Mouse (Mus musculus) intestine, postnatal 0 days (tissue): ENCODE measurements around the gene Calr4. TPM values are rescaled to one million over a fixed set of nuclear protein-coding genes. Genes with fewer than 3 reads are reported as not detected.

Experiments used
- ATAC-seq: fragments of 200-750 bp; cut with Nextera tagmentation; 2 replicates; pipeline ENCODE4 v1.8.0; 2017; ENCODE audit warnings: mild to moderate bottlenecking, moderate TSS enrichment, moderate library complexity
- H3K27ac ChIP-seq: fragments of 300-500 bp; sonication (generic); 2 replicates; pipeline ENCODE4 v1.5.1; 2014; ENCODE audit warnings: mild to moderate bottlenecking, low read depth, low read length, moderate library complexity
- H3K27me3 ChIP-seq: fragments of 300-500 bp; sonication (generic); replicated peaks from 2 replicates; pipeline ENCODE4 v1.6.1; 2014; ENCODE audit warnings: low read length, mixed read lengths; ENCODE audit not compliant: control insufficient read depth, insufficient read depth
- H3K36me3 ChIP-seq: fragments of 300-500 bp; sonication (generic); 2 replicates; pipeline ENCODE4 v1.6.1; 2014; ENCODE audit warnings: mild to moderate bottlenecking, moderate library complexity; ENCODE audit not compliant: control insufficient read depth, insufficient read depth
- H3K4me1 ChIP-seq: fragments of 300-500 bp; sonication (generic); replicated peaks from 2 replicates; pipeline ENCODE4 v1.6.1; 2014; ENCODE audit warnings: antibody characterized with exemption, low read length, mixed read lengths; ENCODE audit not compliant: control insufficient read depth, insufficient read depth
- H3K4me2 ChIP-seq: fragments of 300-500 bp; sonication (generic); replicated peaks from 2 replicates; pipeline ENCODE4 v1.6.1; 2014; ENCODE audit warnings: low read depth, mild to moderate bottlenecking, moderate library complexity
- H3K4me3 ChIP-seq: fragments of 300-500 bp; sonication (generic); 2 replicates; pipeline ENCODE4 v1.5.1; 2014; ENCODE audit warnings: low read depth, low read length
- H3K9ac ChIP-seq: fragments of 300-500 bp; sonication (generic); 2 replicates; pipeline ENCODE4 v1.6.1; 2014; ENCODE audit warnings: mild to moderate bottlenecking, low read depth, low read length
- H3K9me3 ChIP-seq: fragments of 300-500 bp; sonication (generic); 2 replicates; pipeline ENCODE4 v1.6.1; 2016; ENCODE audit warnings: mixed run types; ENCODE audit not compliant: control insufficient read depth
- CTCF ChIP-seq: sonication (generic); IDR thresholded peaks from 2 replicates; pipeline ENCODE4 v1.5.1; 2016; ENCODE audit warnings: low read depth, mild to moderate bottlenecking, control low read depth, antibody characterized with exemption, moderate library complexity
- WGBS: fragments of 180-500 bp; shearing (Covaris S2); extraction: QIAGEN DNeasy Blood & Tissue Kit; methylation state at CpG from one replicate; pipeline ENCODE4 v1.1.7; 2014; 5-methylcytosine and 5-hydroxymethylcytosine counted together
- polyA plus RNA-seq: library from polyadenylated mRNA; unstranded; fragments of >200 nt; fragmentation: Nextera tagmentation; extraction: Ambion mirVana; gene quantifications from 2 replicates; pipeline ENCODE4 v1.2.1, GENCODE M21; 2015

Calr4 gene
- polyA plus RNA-seq, 1 experiment from 2014 or later: 0.05 TPM

DNA sequence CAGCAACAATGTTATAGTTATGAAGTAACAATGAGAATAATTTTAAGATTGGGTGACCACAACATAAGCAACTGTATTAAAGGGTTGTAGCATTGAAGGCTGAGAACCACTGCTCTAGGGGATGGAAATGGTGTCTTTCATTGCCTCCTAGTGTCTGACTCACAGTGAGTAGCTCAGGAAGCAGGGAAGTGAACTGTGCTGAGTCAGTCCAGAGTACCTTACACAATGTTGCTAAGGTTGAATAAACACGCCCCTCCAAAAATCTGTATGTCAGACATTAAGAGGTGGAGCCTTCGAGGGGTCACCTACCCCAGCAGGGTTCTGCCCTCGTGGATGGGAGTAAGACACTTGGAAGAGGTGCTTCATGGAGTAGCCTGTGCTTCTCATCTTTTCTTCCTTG lies 20.3 kb upstream of the Calr4 start:
- TF ChIP-seq CTCF: no peak

GRCm38 (mm10) chr4:109218008-109218407 lies 16.3 kb upstream of the Calr4 start:
- H3K4me1 ChIP-seq: no peaks in the 10 kb centered on the region
- H3K4me2 ChIP-seq: no peak overlapping the region
- ATAC-seq: no peak
- H3K36me3 ChIP-seq: no peaks in the 10 kb centered on the region
- no peaks in the 10 kb centered on the region for H3K9me3 ChIP-seq
- H3K4me3 ChIP-seq: no peak overlapping the region
- no peak overlapping the region for H3K9ac ChIP-seq
- WGBS: 70% methylated on average over 7 of the region's 7 CpGs
- H3K27me3 ChIP-seq: no peaks in the 10 kb centered on the region
- no peak overlapping the region for H3K27ac ChIP-seq
- no peak for TF ChIP-seq CTCF

More for the DNA sequence above, 20.3 kb upstream of the Calr4 start:
- H3K36me3 ChIP-seq: no peaks in the 10 kb centered on the region
- no peak overlapping the region for H3K9ac ChIP-seq
- no peaks in the 10 kb centered on the region for H3K9me3 ChIP-seq
- no peaks in the 10 kb centered on the region for H3K27me3 ChIP-seq
- 76% methylated on average over 3 of the region's 3 CpGs for WGBS
- no peak overlapping the region for H3K4me3 ChIP-seq
- no peaks in the 10 kb centered on the region for H3K4me1 ChIP-seq
- H3K4me2 ChIP-seq: no peak overlapping the region
- ATAC-seq: no peak
- no peak overlapping the region for H3K27ac ChIP-seq

- Histone ChIP-seq H3K4me2 (no peak overlapping the region), H3K27ac (no peak overlapping the region), H3K4me3 (no peak overlapping the region), H3K27me3 (no peaks in the 10 kb centered on the region), H3K36me3 (no peaks in the 10 kb centered on the region), H3K9me3 (no peaks in the 10 kb centered on the region), H3K9ac (no peak overlapping the region), H3K4me1 (no peaks in the 10 kb centered on the region)
- WGBS: 63% methylated on average over 14 of the region's 14 CpGs
- no peak for TF ChIP-seq CTCF
- ATAC-seq: no peak
Measured at GRCm38 (mm10) chr4:109220441-109220940, 13.8 kb upstream of the Calr4 start.

DNA sequence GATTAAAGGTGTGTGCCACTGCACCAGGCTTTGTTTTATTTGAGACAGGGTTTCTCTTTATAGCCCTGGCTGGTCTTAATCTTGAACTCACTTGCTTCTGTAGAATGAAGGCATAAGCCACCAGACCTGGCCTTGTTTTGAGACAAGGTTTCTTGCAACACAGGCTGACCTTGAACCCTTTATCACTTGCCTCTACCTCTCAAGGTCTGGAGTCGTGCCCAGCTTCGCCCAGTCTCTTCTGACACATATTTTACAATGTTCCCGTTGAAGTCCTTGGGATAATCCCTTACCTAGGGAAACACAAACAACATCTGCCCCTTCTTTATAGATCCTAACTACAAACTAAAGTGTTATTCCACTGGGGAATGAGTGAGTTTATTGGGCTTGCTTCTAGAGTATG lies 12.3 kb upstream of the Calr4 start:
- H3K4me1 ChIP-seq: no peaks in the 10 kb centered on the region
- no peaks in the 10 kb centered on the region for H3K9me3 ChIP-seq
- ATAC-seq: no peak
- H3K4me2 ChIP-seq: no peak overlapping the region
- no peaks in the 10 kb centered on the region for H3K36me3 ChIP-seq
- no peak overlapping the region for H3K9ac ChIP-seq
- TF ChIP-seq CTCF: no peak
- WGBS: 44% methylated on average over 3 of the region's 3 CpGs
- H3K27me3 ChIP-seq: no peaks in the 10 kb centered on the region
- H3K27ac ChIP-seq: no peak overlapping the region
- H3K4me3 ChIP-seq: no peak overlapping the region

GRCm38 (mm10) chr4:109224762-109225552 lies 9.3 kb upstream of the Calr4 start:
- H3K36me3 ChIP-seq: no peaks in the 10 kb centered on the region
- WGBS: 72% methylated on average over 13 of the region's 13 CpGs
- H3K9ac ChIP-seq: no peak overlapping the region
- TF ChIP-seq CTCF: no peak
- ATAC-seq: no peak
- H3K9me3 ChIP-seq: no peaks in the 10 kb centered on the region
- H3K4me2 ChIP-seq: no peak overlapping the region
- H3K27me3 ChIP-seq: no peaks in the 10 kb centered on the region
- no peak overlapping the region for H3K27ac ChIP-seq
- no peak overlapping the region for H3K4me3 ChIP-seq
- H3K4me1 ChIP-seq: 0 out of 2 replicates have a peak, but pooled peaks cover 3% of the 10 kb centered on the region

- Histone ChIP-seq H3K36me3 (no peaks in the 10 kb centered on the region), H3K4me2 (no peak overlapping the region), H3K27me3 (no peaks in the 10 kb centered on the region), H3K4me1 (0 out of 2 replicates have a peak, but pooled peaks cover 3% of the 10 kb centered on the region), H3K4me3 (no peak overlapping the region), H3K9me3 (no peaks in the 10 kb centered on the region), H3K9ac (no peak overlapping the region), H3K27ac (no peak overlapping the region)
- 63% methylated on average over 6 of the region's 6 CpGs for WGBS
- no peak for TF ChIP-seq CTCF
- ATAC-seq: no peak
Measured at GRCm38 (mm10) chr4:109225606-109226005, 8.7 kb upstream of the Calr4 start.
